28 mouse cellular contexts compared by ENCODE assay signal in the genomic region with DNA sequence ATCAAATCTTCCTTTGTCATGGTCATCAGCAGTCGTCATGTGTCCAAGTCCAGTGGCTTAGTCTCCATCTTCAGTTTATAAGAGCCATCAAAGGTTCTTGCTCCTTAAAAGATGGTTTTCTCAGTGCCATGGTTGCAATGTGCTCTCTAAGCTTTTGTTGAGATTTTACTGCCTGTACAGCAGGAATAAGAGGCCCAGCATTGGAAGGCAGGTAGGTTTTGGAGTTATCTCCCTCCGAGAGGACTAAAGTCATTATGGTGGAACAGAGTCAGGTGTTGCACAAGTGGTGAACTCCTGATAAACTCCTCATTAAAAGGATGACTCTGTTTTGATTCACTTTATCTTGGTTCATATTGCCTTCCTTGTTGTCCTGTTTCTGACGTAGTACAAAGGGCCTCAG. TPM values are rescaled to one million over a fixed set of nuclear protein-coding genes. Genes with fewer than 3 reads are reported as not detected.
"Had no signal": no experiment of that assay in that cellular context is flagged by ENCODE, and none has a peak within 500 bp of the region (broad histone marks: within the 10 kb centered on the region; RNA-seq: fewer than 3 reads in every experiment).

No protein-coding gene starts in this region.

- H3K36me3 ChIP-seq: liver, embryonic 15.5 days; lung, embryonic 15.5 days; midbrain, embryonic 13.5 days; midbrain, embryonic 15.5 days; neural tube, embryonic 13.5 days; neural tube, embryonic 15.5 days; stomach, embryonic 15.5 days had no signal

- H3K9ac ChIP-seq: liver, embryonic 15.5 days; liver, postnatal 0 days; lung, embryonic 15.5 days; midbrain, embryonic 13.5 days; midbrain, embryonic 15.5 days; neural tube, embryonic 13.5 days; neural tube, embryonic 15.5 days; stomach, embryonic 15.5 days had no signal

- H3K27ac ChIP-seq: liver, embryonic 15.5 days; lung, embryonic 15.5 days; macrophage; midbrain, embryonic 13.5 days; midbrain, embryonic 15.5 days; neural tube, embryonic 13.5 days; neural tube, embryonic 15.5 days; stomach, embryonic 15.5 days; stomach, postnatal 0 days had no signal

- H3K9me3 ChIP-seq: liver, embryonic 15.5 days; lung, embryonic 15.5 days; megakaryocyte, embryonic 14.5 days; midbrain, embryonic 13.5 days; midbrain, embryonic 15.5 days; neural tube, embryonic 13.5 days; neural tube, embryonic 15.5 days; stomach, embryonic 15.5 days had no signal

- DNase-seq: lung, adult 2 months; lung, postnatal 14 days; retina, postnatal 1 day; right cerebral cortex, adult 18-20 months; right cerebral cortex, postnatal 25 days; right cerebral cortex, postnatal 4 days; thymus, adult 2 months; thymus, postnatal 25 days; thymus, postnatal 4 days had no signal

- ATAC-seq: liver, postnatal 0 days; midbrain, embryonic 13.5 days; midbrain, embryonic 15.5 days had no signal

- H3K4me2 ChIP-seq: liver, embryonic 15.5 days; lung, embryonic 15.5 days; midbrain, embryonic 11.5 days; midbrain, embryonic 13.5 days; midbrain, embryonic 15.5 days; neural tube, embryonic 13.5 days; neural tube, embryonic 15.5 days; stomach, embryonic 15.5 days had no signal

- H3K27me3 ChIP-seq: liver, embryonic 15.5 days; lung, embryonic 15.5 days; midbrain, embryonic 13.5 days; midbrain, embryonic 15.5 days; neural tube, embryonic 13.5 days; neural tube, embryonic 15.5 days; stomach, embryonic 15.5 days had no signal

- H3K4me1 ChIP-seq: liver, embryonic 15.5 days; midbrain, embryonic 15.5 days; neural tube, embryonic 13.5 days; neural tube, embryonic 15.5 days; stomach, embryonic 15.5 days had no signal

- H3K4me3 ChIP-seq: liver, embryonic 15.5 days; lung, embryonic 15.5 days; megakaryocyte, embryonic 14.5 days; midbrain, embryonic 13.5 days; midbrain, embryonic 15.5 days; neural tube, embryonic 13.5 days; neural tube, embryonic 15.5 days; stomach, embryonic 15.5 days had no signal

RNA-seq across cellular contexts. Expression of a gene that starts 16.5 kb away (rescaled TPM):
- total RNA-seq: megakaryocyte progenitor cell, adult 5-6 weeks; monocyte, adult 5-6 weeks had no signal
- polyA plus RNA-seq: liver, embryonic 15.5 days; liver, postnatal 0 days; macrophage; midbrain, embryonic 11.5 days; midbrain, embryonic 13.5 days; midbrain, embryonic 15.5 days; midbrain, postnatal 0 days; neural tube, embryonic 11.5 days; neural tube, embryonic 13.5 days; neural tube, embryonic 15.5 days had no signal

RNA-seq across cellular contexts. Expression of a gene that starts 49.9 kb away (rescaled TPM):
- total RNA-seq: megakaryocyte progenitor cell, adult 5-6 weeks; monocyte, adult 5-6 weeks had no signal
- polyA plus RNA-seq: liver, embryonic 15.5 days; liver, postnatal 0 days; lung, embryonic 15.5 days; lung, postnatal 0 days; macrophage; midbrain, embryonic 11.5 days; midbrain, embryonic 13.5 days; midbrain, embryonic 15.5 days; midbrain, postnatal 0 days; neural tube, embryonic 11.5 days; neural tube, embryonic 13.5 days; spleen, adult 2 months; urinary bladder, adult 2 months had no signal
